Mouse (Mus musculus): ENCODE measurements around the gene Lrrc8d.
A peak's percentile ranks its signal among the peaks of the same experiment; 100 is the strongest.

DNA sequence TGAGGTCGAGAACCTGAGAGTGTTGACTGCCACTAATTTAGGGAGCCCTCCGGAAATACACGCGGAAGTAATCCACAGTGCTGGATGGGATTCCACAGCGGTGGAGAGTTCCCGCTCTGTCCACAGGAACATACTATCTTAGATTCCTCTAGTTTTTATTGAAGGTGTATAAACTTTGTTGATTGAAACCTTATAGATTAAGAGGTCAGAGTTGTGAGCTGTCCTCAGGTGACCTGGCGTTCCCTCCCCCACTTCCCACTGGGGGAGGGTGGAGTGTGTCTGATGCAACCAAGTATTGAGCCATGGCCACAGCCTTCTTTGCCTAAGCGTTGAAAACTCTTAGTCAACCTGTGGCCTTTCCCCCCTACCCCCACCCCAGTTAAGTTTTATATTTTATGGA is 2.1 kb downstream of the Lrrc8d start:
- TF ChIP-seq ZC3H11A (IDR thresholded peaks at IDR 0.05; ENCODE audit: low read depth, low read length): no peak
- TF ChIP-seq POLR2AphosphoS2 (IDR thresholded peaks at IDR 0.05; ENCODE audit: low read length): no peak; the same call in 1 of the 2 replicates
- TF ChIP-seq USF2 (IDR thresholded peaks at IDR 0.05; ENCODE audit: borderline replicate concordance in 1 of 2, insufficient read depth in 1 of 2, low read depth in 1 of 2, low read length in 2 of 2): no peak
- TF ChIP-seq ELF1 (IDR thresholded peaks at IDR 0.05; ENCODE audit: low read depth, low read length): 0 out of 2 replicates have a peak, but pooled peaks have one; percentile 35
- TF ChIP-seq SIN3A (IDR thresholded peaks at IDR 0.05; ENCODE audit: low read length): peak; percentile 84
- TF ChIP-seq TAL1 (IDR thresholded peaks at IDR 0.05; ENCODE audit: low read length): no peak
- no peak for TF ChIP-seq ZKSCAN1 (IDR thresholded peaks at IDR 0.05; ENCODE audit: low read depth, low read length)
- TF ChIP-seq CTCF (IDR thresholded peaks at IDR 0.05 in 2 of 3, conservative IDR thresholded peaks at IDR 0.05 in 1 of 3; ENCODE audit: control insufficient read depth in 1 of 3, insufficient read depth in 1 of 3, low read depth in 2 of 3, low read length in 3 of 3, poor library complexity in 1 of 3, severe bottlenecking in 1 of 3): no peak
- no peak for TF ChIP-seq NRF1 (IDR thresholded peaks at IDR 0.05; ENCODE audit: insufficient read depth, low read depth, low read length, poor library complexity, severe bottlenecking)
- no peak for TF ChIP-seq SMC3 (IDR thresholded peaks at IDR 0.05; ENCODE audit: low read depth, low read length)
- TF ChIP-seq USF1 (IDR thresholded peaks at IDR 0.05; ENCODE audit: low read depth, low read length): no peak; the same call in 1 of the 2 replicates

Measured in MEL (cell line).